Mouse (Mus musculus) stomach, postnatal 0 days (tissue): ENCODE results near the gene Tbx5. TPM values are rescaled to one million over a fixed set of nuclear protein-coding genes. Genes with fewer than 3 reads are reported as not detected.

Experiments
- ATAC-seq: fragments of 200-750 bp; cut with Nextera tagmentation; 2 replicates; pipeline ENCODE4 v1.8.0; 2017; ENCODE audit not compliant: low FRiP score, low TSS enrichment
- DNase-seq: peaks from one replicate; pipeline ENCODE4 v3.0.0-alpha.2; 2016; ENCODE audit warnings: low spot score
- H3K27ac ChIP-seq: fragments of 300-500 bp; sonication (generic); replicated peaks from 2 replicates; pipeline ENCODE4 v1.5.1; 2014; ENCODE audit warnings: mild to moderate bottlenecking, control low read depth
- H3K27me3 ChIP-seq: fragments of 300-500 bp; sonication (generic); 2 replicates; pipeline ENCODE4 v1.6.1; 2014; ENCODE audit warnings: low read length; ENCODE audit not compliant: control insufficient read depth, insufficient read depth
- H3K36me3 ChIP-seq: fragments of 300-500 bp; sonication (generic); 2 replicates; pipeline ENCODE4 v1.6.1; 2014; ENCODE audit warnings: low read length, mixed read lengths; ENCODE audit not compliant: control insufficient read depth, insufficient read depth
- H3K4me1 ChIP-seq: fragments of 300-500 bp; sonication (generic); replicated peaks from 2 replicates; pipeline ENCODE4 v1.6.1; 2014; ENCODE audit warnings: antibody characterized with exemption; ENCODE audit not compliant: control insufficient read depth, insufficient read depth
- H3K4me2 ChIP-seq: fragments of 300-500 bp; sonication (generic); replicated peaks from 2 replicates; pipeline ENCODE4 v1.6.1; 2014; ENCODE audit warnings: low read depth, mild to moderate bottlenecking, control low read depth, moderate library complexity
- H3K4me3 ChIP-seq: fragments of 300-500 bp; sonication (generic); 2 replicates; pipeline ENCODE4 v1.5.1; 2014; ENCODE audit warnings: low read depth, low read length, control low read depth
- H3K9ac ChIP-seq: fragments of 300-500 bp; sonication (generic); 2 replicates; pipeline ENCODE4 v1.6.1; 2014; ENCODE audit warnings: mild to moderate bottlenecking, low read length, control low read depth, mixed read lengths
- H3K9me3 ChIP-seq: fragments of 300-500 bp; sonication (generic); 2 replicates; pipeline ENCODE4 v1.6.1; 2016; ENCODE audit warnings: low read length; ENCODE audit not compliant: control insufficient read depth
- CTCF ChIP-seq: IDR thresholded peaks from 2 replicates; pipeline ENCODE4 v1.5.1; 2016; ENCODE audit warnings: antibody characterized with exemption, low read depth, mild to moderate bottlenecking, moderate library complexity
- EP300 ChIP-seq: optimal IDR thresholded peaks from 2 replicates; pipeline ENCODE3; 2016; ENCODE audit warnings: antibody characterized with exemption
- WGBS: fragments of 180-500 bp; shearing (Covaris S2); extraction: QIAGEN DNeasy Blood & Tissue Kit; methylation state at CpG from one replicate; pipeline ENCODE4 v1.1.7; 2014; 5-methylcytosine and 5-hydroxymethylcytosine counted together
- polyA plus RNA-seq: library from polyadenylated mRNA; unstranded; fragments of >200 nt; fragmentation: Nextera tagmentation; extraction: Ambion mirVana; gene quantifications from 2 replicates; pipeline ENCODE4 v1.2.1, GENCODE M21; 2015

Gene Tbx5
- polyA plus RNA-seq, 1 experiment from 2014 or later: 0.05 TPM

DNA sequence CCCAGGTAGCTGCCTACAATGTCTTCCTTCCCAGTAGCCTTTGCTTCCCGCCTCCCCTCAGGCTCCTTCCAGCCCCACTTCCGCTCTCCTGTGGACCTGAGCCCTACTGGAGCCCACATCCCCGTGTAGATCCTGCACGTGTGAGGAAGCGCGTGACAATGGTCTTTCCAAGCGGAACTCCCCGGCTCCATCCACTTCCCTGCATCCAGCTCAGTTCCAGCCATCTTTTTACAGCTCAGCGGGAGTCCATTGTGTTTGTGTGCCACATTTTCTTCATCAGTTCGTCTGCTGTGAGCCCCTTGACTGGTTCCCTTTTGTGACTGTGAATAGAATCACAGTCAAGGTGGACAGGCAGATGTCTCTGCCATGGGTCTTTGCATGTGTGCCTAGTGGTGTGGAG lies 88.5 kb downstream of the Tbx5 start:
- Histone ChIP-seq H3K9me3 (no peaks in the 10 kb centered on the region), H3K4me2 (no peak overlapping the region), H3K27ac (no peak overlapping the region), H3K27me3 (no peaks in the 10 kb centered on the region), H3K36me3 (no peaks in the 10 kb centered on the region), H3K4me1 (no peaks in the 10 kb centered on the region), H3K9ac (no peak overlapping the region), H3K4me3 (no peak overlapping the region)
- ATAC-seq (no peak), DNase-seq (no peak)
- TF ChIP-seq CTCF (no peak), EP300 (no peak)
- WGBS: 82% methylated on average over 10 of the region's 10 CpGs

DNA sequence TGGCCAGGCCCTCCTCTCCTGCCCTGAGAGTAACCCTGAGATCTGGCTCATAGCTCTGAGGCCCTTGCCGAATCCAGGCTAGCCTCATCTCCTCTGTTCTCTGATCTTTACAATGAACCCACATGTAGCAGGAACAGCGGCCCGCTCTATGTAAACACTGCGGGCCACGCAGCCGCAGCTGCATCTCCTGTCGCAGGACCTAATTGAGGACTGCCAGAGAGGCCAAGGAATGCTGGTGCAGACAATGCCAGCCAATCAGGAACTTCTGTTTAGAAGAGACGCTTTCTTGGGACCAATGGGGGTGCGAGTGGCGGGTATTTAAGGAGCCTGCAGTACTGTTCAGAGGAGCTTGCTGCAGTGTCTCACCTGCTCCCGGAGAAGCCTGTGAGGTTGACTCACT lies 89.8 kb downstream of the Tbx5 start:
- no peaks in the 10 kb centered on the region for H3K27me3 ChIP-seq

More for the DNA sequence above, 89.8 kb downstream of the Tbx5 start:
- Histone ChIP-seq H3K9ac (no peak overlapping the region), H3K27ac (no peak overlapping the region), H3K4me1 (no peaks in the 10 kb centered on the region), H3K4me3 (no peak overlapping the region), H3K36me3 (no peaks in the 10 kb centered on the region), H3K4me2 (no peak overlapping the region), H3K9me3 (no peaks in the 10 kb centered on the region)
- DNase-seq (peak; percentile 14), ATAC-seq (no peak)
- TF ChIP-seq EP300 (no peak), CTCF (no peak)
- 15% methylated on average over 11 of the region's 11 CpGs for WGBS

Other genes starting within 250 kb of the Tbx5 start
- gene Tbx3, start 162.0 kb upstream of the Tbx5 start, polyA plus RNA-seq: 6.8 and 7.5 TPM in 2 replicates